Mouse (Mus musculus): ENCODE results near the gene Mrps10. TPM values are rescaled to one million over a fixed set of nuclear protein-coding genes. Genes with fewer than 3 reads are reported as not detected.
"Not testable (repeated sequence)": the region's sequence is repeated elsewhere in the genome, so short reads cannot be mapped to it uniquely, and the experiment has no call there.

Mrps10 gene
- polyA plus RNA-seq, 1 experiment from 2014 or later, result 89.3 TPM

- ATAC-seq (replicated peaks; ENCODE audit: low FRiP score, low TSS enrichment, low read depth), result no peak
- WGBS, result 89% methylated on average over 9 of the region's 9 CpGs
Observed at GRCm38 (mm10) chr17:47330616-47331015, 38.1 kb upstream of the Mrps10 start.

GRCm38 (mm10) chr17:47332001-47332611, 36.6 kb upstream of the Mrps10 start:
- DNase-seq (ENCODE audit: low spot score) (no peak), ATAC-seq (replicated peaks; ENCODE audit: low FRiP score, low TSS enrichment, low read depth) (no peak)
- Histone ChIP-seq H3K27me3 (replicated peaks; ENCODE audit: control insufficient read depth, insufficient read depth, low read length) (no peaks in the 10 kb centered on the region), H3K9me3 (ENCODE audit: control insufficient read depth, low read length) (no peaks in the 10 kb centered on the region), H3K9ac (ENCODE audit: low read length) (no peak overlapping the region), H3K4me3 (ENCODE audit: low read depth, low read length) (no peak overlapping the region), H3K36me3 (ENCODE audit: control insufficient read depth, insufficient read depth, low read length) (peaks cover 70% of the 10 kb centered on the region), H3K4me1 (replicated peaks; ENCODE audit: control insufficient read depth, insufficient read depth, low read length) (no peaks in the 10 kb centered on the region), H3K27ac (ENCODE audit: low read depth) (no peak overlapping the region), H3K4me2 (ENCODE audit: low read length) (no peak overlapping the region)
- 81% methylated on average over 12 of the region's 12 CpGs for WGBS

More at GRCm38 (mm10) chr17:47330616-47331015, 38.1 kb upstream of the Mrps10 start:
- Histone ChIP-seq H3K27ac (ENCODE audit: low read depth) (no peak overlapping the region), H3K4me2 (ENCODE audit: low read length) (no peak overlapping the region), H3K4me3 (ENCODE audit: low read depth, low read length) (no peak overlapping the region), H3K9me3 (ENCODE audit: control insufficient read depth, low read length) (no peaks in the 10 kb centered on the region), H3K36me3 (ENCODE audit: control insufficient read depth, insufficient read depth, low read length) (peaks cover 68% of the 10 kb centered on the region), H3K27me3 (replicated peaks; ENCODE audit: control insufficient read depth, insufficient read depth, low read length) (no peaks in the 10 kb centered on the region), H3K4me1 (replicated peaks; ENCODE audit: control insufficient read depth, insufficient read depth, low read length) (no peaks in the 10 kb centered on the region), H3K9ac (ENCODE audit: low read length) (no peak overlapping the region)
- DNase-seq (ENCODE audit: low spot score), result no peak

- H3K9me3 ChIP-seq (ENCODE audit: control insufficient read depth, low read length); DNase-seq (ENCODE audit: low spot score); H3K27ac ChIP-seq (ENCODE audit: low read depth); ATAC-seq (replicated peaks; ENCODE audit: low FRiP score, low TSS enrichment, low read depth); H3K4me3 ChIP-seq (ENCODE audit: low read depth, low read length); H3K4me1 ChIP-seq (replicated peaks; ENCODE audit: control insufficient read depth, insufficient read depth, low read length); H3K4me2 ChIP-seq (ENCODE audit: low read length); H3K27me3 ChIP-seq (replicated peaks; ENCODE audit: control insufficient read depth, insufficient read depth, low read length); H3K9ac ChIP-seq (ENCODE audit: low read length): not testable (repeated sequence)
- H3K36me3 ChIP-seq (ENCODE audit: control insufficient read depth, insufficient read depth, low read length), result peaks cover 70% of the 10 kb centered on the region
- WGBS, result 68% methylated on average over 5 of the region's 5 CpGs
Observed at GRCm38 (mm10) chr17:47332664-47333063, 36.0 kb upstream of the Mrps10 start.

GRCm38 (mm10) chr17:47333409-47333808, 35.3 kb upstream of the Mrps10 start:
- no peaks in the 10 kb centered on the region for H3K9me3 ChIP-seq (ENCODE audit: control insufficient read depth, low read length)
- no peaks in the 10 kb centered on the region for H3K4me1 ChIP-seq (replicated peaks; ENCODE audit: control insufficient read depth, insufficient read depth, low read length)
- H3K27me3 ChIP-seq (replicated peaks; ENCODE audit: control insufficient read depth, insufficient read depth, low read length), result no peaks in the 10 kb centered on the region
- no peak overlapping the region for H3K4me3 ChIP-seq (ENCODE audit: low read depth, low read length)
- no peak overlapping the region for H3K27ac ChIP-seq (ENCODE audit: low read depth)
- peaks cover 68% of the 10 kb centered on the region for H3K36me3 ChIP-seq (ENCODE audit: control insufficient read depth, insufficient read depth, low read length)
- no peak overlapping the region for H3K9ac ChIP-seq (ENCODE audit: low read length)
- WGBS, result 69% methylated on average over 2 of the region's 2 CpGs
- DNase-seq (ENCODE audit: low spot score) (no peak), ATAC-seq (replicated peaks; ENCODE audit: low FRiP score, low TSS enrichment, low read depth) (no peak)
- H3K4me2 ChIP-seq (ENCODE audit: low read length), result no peak overlapping the region

- DNase-seq (ENCODE audit: low spot score), result no peak
- Histone ChIP-seq H3K4me1 (replicated peaks; ENCODE audit: control insufficient read depth, insufficient read depth, low read length) (no peaks in the 10 kb centered on the region), H3K9ac (ENCODE audit: low read length) (no peak overlapping the region), H3K9me3 (ENCODE audit: control insufficient read depth, low read length) (peaks cover 12% of the 10 kb centered on the region), H3K4me3 (ENCODE audit: low read depth, low read length) (no peak overlapping the region), H3K36me3 (ENCODE audit: control insufficient read depth, insufficient read depth, low read length) (peaks cover 96% of the 10 kb centered on the region), H3K27me3 (replicated peaks; ENCODE audit: control insufficient read depth, insufficient read depth, low read length) (no peaks in the 10 kb centered on the region), H3K27ac (ENCODE audit: low read depth) (no peak overlapping the region), H3K4me2 (ENCODE audit: low read length) (no peak overlapping the region)
- ATAC-seq (replicated peaks; ENCODE audit: low FRiP score, low TSS enrichment, low read depth), result no peak
- 82% methylated on average over 2 of the region's 2 CpGs for WGBS
Observed at GRCm38 (mm10) chr17:47343121-47343520, 25.6 kb upstream of the Mrps10 start.

GRCm38 (mm10) chr17:47349721-47350319, 18.9 kb upstream of the Mrps10 start:
- H3K4me1 ChIP-seq (replicated peaks; ENCODE audit: control insufficient read depth, insufficient read depth, low read length), result no peaks in the 10 kb centered on the region
- ATAC-seq (replicated peaks; ENCODE audit: low FRiP score, low TSS enrichment, low read depth), result no peak

GRCm38 (mm10) chr17:47359964-47360363, 8.7 kb upstream of the Mrps10 start:
- no peak overlapping the region for H3K9ac ChIP-seq (ENCODE audit: low read length)
- H3K27me3 ChIP-seq (replicated peaks; ENCODE audit: control insufficient read depth, insufficient read depth, low read length), result no peaks in the 10 kb centered on the region
- no peak for ATAC-seq (replicated peaks; ENCODE audit: low FRiP score, low TSS enrichment, low read depth)
- 53% methylated on average over 6 of the region's 6 CpGs for WGBS
- no peaks in the 10 kb centered on the region for H3K9me3 ChIP-seq (ENCODE audit: control insufficient read depth, low read length)
- DNase-seq (ENCODE audit: low spot score), result peak; percentile 76
- H3K4me1 ChIP-seq (replicated peaks; ENCODE audit: control insufficient read depth, insufficient read depth, low read length), result no peaks in the 10 kb centered on the region
- no peak overlapping the region for H3K4me3 ChIP-seq (ENCODE audit: low read depth, low read length)
- no peak overlapping the region for H3K4me2 ChIP-seq (ENCODE audit: low read length)
- H3K27ac ChIP-seq (ENCODE audit: low read depth), result no peak overlapping the region
- peaks cover 58% of the 10 kb centered on the region for H3K36me3 ChIP-seq (ENCODE audit: control insufficient read depth, insufficient read depth, low read length)

More at GRCm38 (mm10) chr17:47349721-47350319, 18.9 kb upstream of the Mrps10 start:
- Histone ChIP-seq H3K27ac (ENCODE audit: low read depth) (no peak overlapping the region), H3K36me3 (ENCODE audit: control insufficient read depth, insufficient read depth, low read length) (peaks cover 99% of the 10 kb centered on the region), H3K9ac (ENCODE audit: low read length) (no peak overlapping the region), H3K4me2 (ENCODE audit: low read length) (no peak overlapping the region), H3K4me3 (ENCODE audit: low read depth, low read length) (no peak overlapping the region), H3K27me3 (replicated peaks; ENCODE audit: control insufficient read depth, insufficient read depth, low read length) (no peaks in the 10 kb centered on the region), H3K9me3 (ENCODE audit: control insufficient read depth, low read length) (peaks cover 36% of the 10 kb centered on the region)
- no peak for DNase-seq (ENCODE audit: low spot score)
- WGBS, result 90% methylated on average over 3 of the region's 3 CpGs

- ATAC-seq (replicated peaks; ENCODE audit: low FRiP score, low TSS enrichment, low read depth), result no peak
- H3K27me3 ChIP-seq (replicated peaks; ENCODE audit: control insufficient read depth, insufficient read depth, low read length), result no peaks in the 10 kb centered on the region
- H3K4me2 ChIP-seq (ENCODE audit: low read length), result no peak overlapping the region
- peaks cover 45% of the 10 kb centered on the region for H3K36me3 ChIP-seq (ENCODE audit: control insufficient read depth, insufficient read depth, low read length)
- 86% methylated on average over 11 of the region's 11 CpGs for WGBS
- DNase-seq (ENCODE audit: low spot score), result no peak
- H3K4me3 ChIP-seq (ENCODE audit: low read depth, low read length), result no peak overlapping the region
- no peaks in the 10 kb centered on the region for H3K9me3 ChIP-seq (ENCODE audit: control insufficient read depth, low read length)
- no peak overlapping the region for H3K9ac ChIP-seq (ENCODE audit: low read length)
- no peak overlapping the region for H3K27ac ChIP-seq (ENCODE audit: low read depth)
- no peaks in the 10 kb centered on the region for H3K4me1 ChIP-seq (replicated peaks; ENCODE audit: control insufficient read depth, insufficient read depth, low read length)
Observed at GRCm38 (mm10) chr17:47361343-47361742, 7.3 kb upstream of the Mrps10 start.

- peak overlapping the region; percentile 67 for H3K27ac ChIP-seq (ENCODE audit: low read depth)
- H3K4me2 ChIP-seq (ENCODE audit: low read length), result peak overlapping the region; percentile 74
- ATAC-seq (replicated peaks; ENCODE audit: low FRiP score, low TSS enrichment, low read depth) (peak; percentile 20; the same call in 1 of the 2 replicates), DNase-seq (ENCODE audit: low spot score) (peak; percentile 54)
- H3K9ac ChIP-seq (ENCODE audit: low read length), result peak overlapping the region; percentile 65
- peaks cover 21% of the 10 kb centered on the region for H3K36me3 ChIP-seq (ENCODE audit: control insufficient read depth, insufficient read depth, low read length)
- H3K9me3 ChIP-seq (ENCODE audit: control insufficient read depth, low read length), result no peaks in the 10 kb centered on the region
- 0 out of 2 replicates have a peak, but pooled peaks cover 3% of the 10 kb centered on the region for H3K27me3 ChIP-seq (replicated peaks; ENCODE audit: control insufficient read depth, insufficient read depth, low read length)
- H3K4me1 ChIP-seq (replicated peaks; ENCODE audit: control insufficient read depth, insufficient read depth, low read length), result peaks cover 5% of the 10 kb centered on the region; the same call in 1 of the 2 replicates
- H3K4me3 ChIP-seq (ENCODE audit: low read depth, low read length), result peak overlapping the region; percentile 84
- 2% methylated on average over 20 of the region's 20 CpGs for WGBS
Observed at GRCm38 (mm10) chr17:47369087-47369443, 378 bp downstream of the Mrps10 start.
